Mouse (Mus musculus) spleen, embryonic (tissue): ENCODE measurements at regions not wholly inside any gene's neighbourhood (a gene's known extent, or its start where the extent isn't known, plus 50 kb on each side); places are given as distances from the start of the nearest gene placed in this dataset.

ENCODE experiments used
- CTCF ChIA-PET: fragments of 350-600 bp; sonication (Branson Sonifier 250); formaldehyde crosslinking; loops from one replicate; lab custom pipeline; 2022; lab: Charles Lee

GRCm38 (mm10) chr11:19651929-19652328 lies 272.2 kb upstream of the Spred2 start:
- CTCF ChIA-PET: no interaction called here

- CTCF ChIA-PET: no interaction called here
Observed at GRCm38 (mm10) chr11:19659511-19659910, 264.7 kb upstream of the Spred2 start.

- CTCF ChIA-PET: no interaction called here
Observed at GRCm38 (mm10) chr11:19666732-19667131, 257.4 kb upstream of the Spred2 start.

GRCm38 (mm10) chr11:19670853-19671530 lies 253.2 kb upstream of the Spred2 start:
- CTCF ChIA-PET: no interaction called here

- CTCF ChIA-PET: no interaction called here
Observed at GRCm38 (mm10) chr11:19673012-19673411, 251.2 kb upstream of the Spred2 start.

- CTCF ChIA-PET: no interaction called here
Observed at GRCm38 (mm10) chr11:19676514-19676913, 247.7 kb upstream of the Spred2 start.

GRCm38 (mm10) chr11:19679041-19679440 lies 245.1 kb upstream of the Spred2 start:
- CTCF ChIA-PET: no interaction called here

GRCm38 (mm10) chr11:19679669-19680068 lies 244.5 kb upstream of the Spred2 start:
- CTCF ChIA-PET: no interaction called here

GRCm38 (mm10) chr11:19701198-19701597 lies 223.0 kb upstream of the Spred2 start:
- CTCF ChIA-PET: no interaction called here

GRCm38 (mm10) chr11:19708821-19709220 lies 215.4 kb upstream of the Spred2 start:
- CTCF ChIA-PET: no interaction called here

GRCm38 (mm10) chr11:19709337-19709736 lies 214.8 kb upstream of the Spred2 start:
- CTCF ChIA-PET: no interaction called here

- CTCF ChIA-PET: no interaction called here
Observed at GRCm38 (mm10) chr11:19713091-19713490, 211.1 kb upstream of the Spred2 start.

- CTCF ChIA-PET: no interaction called here
Observed at GRCm38 (mm10) chr11:19713597-19713996, 210.6 kb upstream of the Spred2 start.

- CTCF ChIA-PET: no interaction called here
Observed at GRCm38 (mm10) chr11:19714211-19714610, 210.0 kb upstream of the Spred2 start.

GRCm38 (mm10) chr11:19714888-19715595 lies 209.1 kb upstream of the Spred2 start:
- CTCF ChIA-PET: interaction anchor here (0.6 kb wide), 1 partner anchor 189 kb away, joined by 3 read pairs; no protein-coding TSS in a partner anchor

GRCm38 (mm10) chr11:19718165-19718564 lies 206.0 kb upstream of the Spred2 start:
- CTCF ChIA-PET: no interaction called here

- CTCF ChIA-PET: no interaction called here
Observed at GRCm38 (mm10) chr11:19729031-19729430, 195.1 kb upstream of the Spred2 start.

- CTCF ChIA-PET: no interaction called here
Observed at GRCm38 (mm10) chr11:19730747-19731146, 193.4 kb upstream of the Spred2 start.

GRCm38 (mm10) chr11:19736076-19736475 lies 188.1 kb upstream of the Spred2 start:
- CTCF ChIA-PET: no interaction called here

GRCm38 (mm10) chr11:19736926-19737325 lies 187.2 kb upstream of the Spred2 start:
- CTCF ChIA-PET: no interaction called here

GRCm38 (mm10) chr11:19737331-19737730 lies 186.8 kb upstream of the Spred2 start:
- CTCF ChIA-PET: no interaction called here

GRCm38 (mm10) chr11:19737807-19738206 lies 186.4 kb upstream of the Spred2 start:
- CTCF ChIA-PET: no interaction called here

- CTCF ChIA-PET: no interaction called here
Observed at GRCm38 (mm10) chr11:19739527-19740151, 184.5 kb upstream of the Spred2 start.
